Mouse (Mus musculus) thymus, adult 2 months (tissue): ENCODE measurements around the gene Svop.

ENCODE experiments used
- CTCF ChIP-seq: fragments of 200-500 bp; IDR thresholded peaks from 2 replicates; pipeline ENCODE4 v1.5.1; 2012; ENCODE audit warnings: mild to moderate bottlenecking, control low read depth, low read length, moderate library complexity, borderline replicate concordance; ENCODE audit not compliant: control insufficient read depth, poor library complexity, insufficient read depth; ENCODE audit errors: extremely low read depth
- POLR2A ChIP-seq: fragments of 200-500 bp; IDR thresholded peaks from 2 replicates; pipeline ENCODE4 v1.6.1; 2012; ENCODE audit warnings: mild to moderate bottlenecking, low read length, control low read depth, moderate library complexity; ENCODE audit not compliant: control insufficient read depth, poor library complexity, insufficient read depth; ENCODE audit errors: extremely low read depth

DNA sequence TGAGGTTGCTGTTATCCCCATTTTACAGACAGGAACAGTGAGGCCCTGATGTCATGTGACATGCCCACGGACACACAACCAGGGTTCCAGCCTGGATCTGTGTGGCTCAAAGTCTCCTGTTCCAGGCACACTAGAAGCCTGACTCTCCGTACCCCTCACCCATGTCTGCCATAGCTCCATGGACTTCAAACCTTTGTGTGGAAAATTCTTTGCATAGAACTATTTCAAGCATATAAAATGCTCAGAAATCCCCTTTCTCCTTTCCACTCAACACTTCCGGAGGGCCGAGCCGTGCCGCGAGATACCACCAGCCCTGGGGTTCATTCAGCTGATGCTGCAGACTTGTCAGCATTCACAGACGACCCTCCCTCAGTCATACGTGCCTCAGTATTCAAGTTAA lies 23.8 kb downstream of the Svop start:
- TF ChIP-seq CTCF: no peak
- TF ChIP-seq POLR2A: no peak
